ENCODE assay signal across 8 mouse cellular contexts in the genomic region with DNA sequence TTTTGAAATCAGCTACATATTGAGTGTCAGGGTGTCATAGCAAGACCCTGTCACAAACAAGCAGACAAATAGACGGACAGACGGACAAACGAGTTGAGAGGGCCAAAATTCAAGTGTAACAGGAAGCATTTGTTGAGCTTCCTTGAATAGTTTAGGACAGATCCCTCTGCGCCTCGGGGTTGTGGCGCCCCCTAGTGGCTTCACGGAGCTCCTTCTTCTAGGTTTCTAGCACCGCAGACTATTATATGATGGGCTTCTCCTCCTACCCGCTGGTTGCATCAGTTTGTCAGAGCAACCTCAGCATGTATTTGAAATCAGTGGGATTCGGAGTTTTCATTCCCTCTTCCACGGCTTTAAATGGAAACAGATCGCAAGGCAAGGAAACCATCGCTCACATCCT. TPM values are rescaled to one million over a fixed set of nuclear protein-coding genes. Genes with fewer than 3 reads are reported as not detected.
A peak's percentile ranks its signal among the peaks of the same experiment; 100 is the strongest.
DNase-seq lines count a peak whose midpoint lies in the region; ATAC-seq and TF ChIP-seq lines count a peak whose summit lies in the region.

No protein-coding gene starts in this region.

- H3K36me3 ChIP-seq in embryonic facial prominence, embryonic 10.5 days (replicated peaks): no peaks in the 10 kb centered on the region
- no peaks in the 10 kb centered on the region for H3K36me3 ChIP-seq in kidney, embryonic 16.5 days (ENCODE audit: insufficient read depth, low read length)
- no peaks in the 10 kb centered on the region for H3K36me3 ChIP-seq in liver, adult 2 months (ENCODE audit: control insufficient read depth, insufficient read depth, low read length)

- H3K79me2 ChIP-seq in liver, adult 2 months (ENCODE audit: control insufficient read depth, insufficient read depth, low read length): no peaks in the 10 kb centered on the region

- peaks cover 10% of the 10 kb centered on the region for H3K4me1 ChIP-seq in embryonic facial prominence, embryonic 10.5 days
- H3K4me1 ChIP-seq in kidney, embryonic 16.5 days (ENCODE audit: insufficient read depth, low read length): no peaks in the 10 kb centered on the region
- H3K4me1 ChIP-seq in liver, adult 2 months (ENCODE audit: control insufficient read depth, insufficient read depth, low read length): no peaks in the 10 kb centered on the region

- TF ChIP-seq CTCF in liver, adult 2 months (IDR thresholded peaks at IDR 0.05; ENCODE audit: low read depth, low read length): peak; percentile 92

- no peak overlapping the region for H3K4me2 ChIP-seq in kidney, embryonic 16.5 days (replicated peaks; ENCODE audit: low read depth, low read length)

- peaks cover 9% of the 10 kb centered on the region; the same call in 1 of the 2 replicates for H3K27me3 ChIP-seq in embryonic facial prominence, embryonic 10.5 days (replicated peaks; ENCODE audit: low read depth, poor library complexity, severe bottlenecking)
- no peaks in the 10 kb centered on the region for H3K27me3 ChIP-seq in kidney, embryonic 16.5 days (ENCODE audit: insufficient read depth, low read length)
- H3K27me3 ChIP-seq in liver, adult 2 months (ENCODE audit: control insufficient read depth, insufficient read depth, low read length): no peaks in the 10 kb centered on the region

- no peaks in the 10 kb centered on the region for H3K9me3 ChIP-seq in embryonic facial prominence, embryonic 10.5 days
- no peaks in the 10 kb centered on the region for H3K9me3 ChIP-seq in kidney, embryonic 16.5 days (ENCODE audit: low read length)

- no peak overlapping the region for H3K9ac ChIP-seq in kidney, embryonic 16.5 days (replicated peaks; ENCODE audit: low read length)
- H3K9ac ChIP-seq in liver, adult 2 months (ENCODE audit: low read depth, low read length): no peak overlapping the region

- peak; percentile 84 for ATAC-seq in kidney, embryonic 16.5 days (ENCODE audit: low FRiP score, low TSS enrichment)

- no peak overlapping the region for H3K27ac ChIP-seq in embryonic facial prominence, embryonic 10.5 days (replicated peaks)
- no peak overlapping the region for H3K27ac ChIP-seq in kidney, embryonic 16.5 days (ENCODE audit: low read length)
- no peak overlapping the region for H3K27ac ChIP-seq in liver, adult 2 months (replicated peaks; ENCODE audit: insufficient read depth, low read depth, low read length)

- peak; percentile 89 for DNase-seq in 416B (ENCODE audit: low read depth)
- DNase-seq in adrenal gland, postnatal 14 days: peak; percentile 94
- peak; percentile 90 for DNase-seq in embryonic facial prominence, embryonic 10.5 days (ENCODE audit: low spot score)
- DNase-seq in heart, adult 8-10 months (ENCODE audit: low spot score): peak; percentile 68
- DNase-seq in liver, adult 2 months (ENCODE audit: extremely low read depth, low read depth, low spot score): peak; percentile 41
- DNase-seq in naive thymus-derived CD4-positive, alpha-beta T cell, adult 2 months (ENCODE audit: low read depth): peak; percentile 70
- peak; percentile 62 to 88 for DNase-seq in spleen, postnatal 4 days (ENCODE audit: low spot score in 2 of 2)

- no peak overlapping the region for H3K4me3 ChIP-seq in embryonic facial prominence, embryonic 10.5 days
- H3K4me3 ChIP-seq in kidney, embryonic 16.5 days (ENCODE audit: low read length): no peak overlapping the region
- H3K4me3 ChIP-seq in liver, adult 2 months (ENCODE audit: insufficient read depth, low read depth, low read length): no peak overlapping the region

- WGBS in embryonic facial prominence, embryonic 10.5 days: 8% methylated on average over 13 of the region's 13 CpGs
- WGBS in kidney, embryonic 16.5 days: 8% methylated on average over 13 of the region's 13 CpGs
- WGBS in liver, adult 2 months: 3% methylated on average over 13 of the region's 13 CpGs

- no peak for TF ChIP-seq POLR2A in liver, adult 2 months (IDR thresholded peaks at IDR 0.05; ENCODE audit: extremely low read depth, insufficient read depth, low read length)

RNA-seq across cellular contexts. Expression of a gene that starts 18.3 kb away (rescaled TPM):
- 35.1 and 36.9 TPM in 2 replicates for total RNA-seq in adrenal gland, postnatal 14 days (2021)
- 19.8 and 19.9 TPM in 2 replicates for polyA plus RNA-seq in embryonic facial prominence, embryonic 10.5 days (2016; fragmentation: Nextera tagmentation; extraction: Ambion mirVana)
- total RNA-seq in heart, adult 8-10 months (2022): 10 to 100 TPM; 22.3 to 24.3 (median 22.8) TPM
- 7.5 and 9.2 TPM in 2 replicates for polyA plus RNA-seq in kidney, embryonic 16.5 days (2015; fragmentation: Nextera tagmentation; extraction: Ambion mirVana)
- 4.4 TPM in 2 replicates for total RNA-seq in liver, adult 2 months (2014; rRNA removed)
- 2.5 and 3.0 TPM in 2 replicates for polyA plus RNA-seq in liver, adult 2 months (2012; rRNA removed)

Comparison
In these comparisons a context has a peak if more than half of its experiments do, and no peak if none do; other contexts are left out.
1. DNase-seq: peak in every context shown above with its lines; median percentile 94 in adrenal gland, postnatal 14 days; 90 in embryonic facial prominence, embryonic 10.5 days; 89 in 416B; 75 in spleen, postnatal 4 days; 70 in naive thymus-derived CD4-positive, alpha-beta T cell, adult 2 months; 68 in heart, adult 8-10 months; 41 in liver, adult 2 months.